Mouse (Mus musculus): ENCODE measurements around the gene Cyp4a31. TPM values are rescaled to one million over a fixed set of nuclear protein-coding genes. Genes with fewer than 3 reads are reported as not detected.
A peak's percentile ranks its signal among the peaks of the same experiment; 100 is the strongest.
"Not testable (repeated sequence)": the region's sequence is repeated elsewhere in the genome, so short reads cannot be mapped to it uniquely, and the experiment has no call there.

The Cyp4a31 gene
- polyA plus RNA-seq (2015; fragmentation: Nextera tagmentation; extraction: Ambion mirVana): not detected in 2 replicates

- Histone ChIP-seq H3K27ac (ENCODE audit: low read length) (no peak within 1 kb of the TSS), H3K27me3 (ENCODE audit: control insufficient read depth, insufficient read depth, low read length) (no peaks in the 10 kb centered on the region), H3K9me3 (replicated peaks; ENCODE audit: control insufficient read depth, low read length) (no peaks in the 10 kb centered on the region), H3K4me1 (ENCODE audit: control insufficient read depth, insufficient read depth, low read length) (no peaks in the 10 kb centered on the region), H3K4me2 (ENCODE audit: low read depth, low read length) (no peak within 1 kb of the TSS), H3K9ac (ENCODE audit: low read length) (no peak within 1 kb of the TSS), H3K36me3 (ENCODE audit: control insufficient read depth, insufficient read depth) (no peaks in the 10 kb centered on the region), H3K4me3 (ENCODE audit: low read length) (no peak within 1 kb of the TSS)
- 71% methylated on average over 3 of the region's 3 CpGs for WGBS
- no peak for ATAC-seq (replicated peaks; ENCODE audit: extremely low read depth, insufficient read depth, low FRiP score)
Measured at GRCm38 (mm10) chr4:115563401-115563800, at the start of gene Cyp4a31. Gene Cyp4a31, plus strand, starts transcription at chr4:115563649.

- H3K27ac ChIP-seq (ENCODE audit: low read length); ATAC-seq (replicated peaks; ENCODE audit: extremely low read depth, insufficient read depth, low FRiP score); H3K4me3 ChIP-seq (ENCODE audit: low read length); H3K9ac ChIP-seq (ENCODE audit: low read length); H3K9me3 ChIP-seq (replicated peaks; ENCODE audit: control insufficient read depth, low read length); H3K27me3 ChIP-seq (ENCODE audit: control insufficient read depth, insufficient read depth, low read length); H3K36me3 ChIP-seq (ENCODE audit: control insufficient read depth, insufficient read depth); H3K4me1 ChIP-seq (ENCODE audit: control insufficient read depth, insufficient read depth, low read length); H3K4me2 ChIP-seq (ENCODE audit: low read depth, low read length): not testable (repeated sequence)
Measured at GRCm38 (mm10) chr4:115513964-115514363, 49.5 kb upstream of the Cyp4a31 start.

GRCm38 (mm10) chr4:115518000-115518399 is 45.4 kb upstream of the Cyp4a31 start, which contains the start of gene Cyp4a10:
Gene Cyp4a10, plus strand, starts transcription at chr4:115518264.
- not testable (repeated sequence) for H3K4me3 ChIP-seq (ENCODE audit: low read length); ATAC-seq (replicated peaks; ENCODE audit: extremely low read depth, insufficient read depth, low FRiP score); H3K9me3 ChIP-seq (replicated peaks; ENCODE audit: control insufficient read depth, low read length); H3K4me1 ChIP-seq (ENCODE audit: control insufficient read depth, insufficient read depth, low read length); H3K27me3 ChIP-seq (ENCODE audit: control insufficient read depth, insufficient read depth, low read length); H3K4me2 ChIP-seq (ENCODE audit: low read depth, low read length); H3K9ac ChIP-seq (ENCODE audit: low read length); H3K27ac ChIP-seq (ENCODE audit: low read length); H3K36me3 ChIP-seq (ENCODE audit: control insufficient read depth, insufficient read depth)
- 73% methylated on average over 5 of the region's 5 CpGs for WGBS

GRCm38 (mm10) chr4:115519444-115519843 is 44.0 kb upstream of the Cyp4a31 start:
- Histone ChIP-seq H3K27ac (ENCODE audit: low read length) (no peak overlapping the region), H3K4me2 (ENCODE audit: low read depth, low read length) (no peak overlapping the region), H3K9ac (ENCODE audit: low read length) (no peak overlapping the region), H3K4me1 (ENCODE audit: control insufficient read depth, insufficient read depth, low read length) (no peaks in the 10 kb centered on the region), H3K9me3 (replicated peaks; ENCODE audit: control insufficient read depth, low read length) (no peaks in the 10 kb centered on the region), H3K27me3 (ENCODE audit: control insufficient read depth, insufficient read depth, low read length) (no peaks in the 10 kb centered on the region), H3K36me3 (ENCODE audit: control insufficient read depth, insufficient read depth) (no peaks in the 10 kb centered on the region), H3K4me3 (ENCODE audit: low read length) (no peak overlapping the region)
- WGBS: 55% methylated on average over 4 of the region's 4 CpGs
- no peak for ATAC-seq (replicated peaks; ENCODE audit: extremely low read depth, insufficient read depth, low FRiP score)

- no peak overlapping the region for H3K4me3 ChIP-seq (ENCODE audit: low read length)
- no peaks in the 10 kb centered on the region for H3K27me3 ChIP-seq (ENCODE audit: control insufficient read depth, insufficient read depth, low read length)
- WGBS: 83% methylated on average over 2 of the region's 2 CpGs
- no peaks in the 10 kb centered on the region for H3K9me3 ChIP-seq (replicated peaks; ENCODE audit: control insufficient read depth, low read length)
- H3K4me1 ChIP-seq (ENCODE audit: control insufficient read depth, insufficient read depth, low read length): no peaks in the 10 kb centered on the region
- ATAC-seq (replicated peaks; ENCODE audit: extremely low read depth, insufficient read depth, low FRiP score): no peak
- no peaks in the 10 kb centered on the region for H3K36me3 ChIP-seq (ENCODE audit: control insufficient read depth, insufficient read depth)
- no peak overlapping the region for H3K4me2 ChIP-seq (ENCODE audit: low read depth, low read length)
- H3K9ac ChIP-seq (ENCODE audit: low read length): no peak overlapping the region
- no peak overlapping the region for H3K27ac ChIP-seq (ENCODE audit: low read length)
Measured at GRCm38 (mm10) chr4:115521766-115522165, 41.7 kb upstream of the Cyp4a31 start.

GRCm38 (mm10) chr4:115545101-115545500 is 18.3 kb upstream of the Cyp4a31 start:
- Histone ChIP-seq H3K4me1 (ENCODE audit: control insufficient read depth, insufficient read depth, low read length) (no peaks in the 10 kb centered on the region), H3K36me3 (ENCODE audit: control insufficient read depth, insufficient read depth) (no peaks in the 10 kb centered on the region), H3K27me3 (ENCODE audit: control insufficient read depth, insufficient read depth, low read length) (no peaks in the 10 kb centered on the region), H3K4me3 (ENCODE audit: low read length) (no peak overlapping the region), H3K9ac (ENCODE audit: low read length) (no peak overlapping the region), H3K27ac (ENCODE audit: low read length) (no peak overlapping the region), H3K4me2 (ENCODE audit: low read depth, low read length) (no peak overlapping the region), H3K9me3 (replicated peaks; ENCODE audit: control insufficient read depth, low read length) (no peaks in the 10 kb centered on the region)
- ATAC-seq (replicated peaks; ENCODE audit: extremely low read depth, insufficient read depth, low FRiP score): no peak
- WGBS: 33% methylated on average over 1 of the region's 1 CpGs

GRCm38 (mm10) chr4:115546141-115546828 is 17.2 kb upstream of the Cyp4a31 start:
- peak; percentile 70 for ATAC-seq (replicated peaks; ENCODE audit: extremely low read depth, insufficient read depth, low FRiP score)
- peak overlapping the region; percentile 4; the same call in 1 of the 2 replicates for H3K27ac ChIP-seq (ENCODE audit: low read length)

GRCm38 (mm10) chr4:115552726-115553125 is 10.7 kb upstream of the Cyp4a31 start:
- no peaks in the 10 kb centered on the region for H3K9me3 ChIP-seq (replicated peaks; ENCODE audit: control insufficient read depth, low read length)
- 77% methylated on average over 3 of the region's 3 CpGs for WGBS
- no peak overlapping the region for H3K4me3 ChIP-seq (ENCODE audit: low read length)
- H3K9ac ChIP-seq (ENCODE audit: low read length): no peak overlapping the region
- no peak overlapping the region for H3K4me2 ChIP-seq (ENCODE audit: low read depth, low read length)
- no peak overlapping the region for H3K27ac ChIP-seq (ENCODE audit: low read length)
- H3K36me3 ChIP-seq (ENCODE audit: control insufficient read depth, insufficient read depth): no peaks in the 10 kb centered on the region
- H3K4me1 ChIP-seq (ENCODE audit: control insufficient read depth, insufficient read depth, low read length): no peaks in the 10 kb centered on the region
- no peaks in the 10 kb centered on the region for H3K27me3 ChIP-seq (ENCODE audit: control insufficient read depth, insufficient read depth, low read length)
- ATAC-seq (replicated peaks; ENCODE audit: extremely low read depth, insufficient read depth, low FRiP score): no peak

More at GRCm38 (mm10) chr4:115546141-115546828, 17.2 kb upstream of the Cyp4a31 start:
- H3K9me3 ChIP-seq (replicated peaks; ENCODE audit: control insufficient read depth, low read length): no peaks in the 10 kb centered on the region
- no peaks in the 10 kb centered on the region for H3K36me3 ChIP-seq (ENCODE audit: control insufficient read depth, insufficient read depth)
- H3K4me3 ChIP-seq (ENCODE audit: low read length): no peak overlapping the region
- no peaks in the 10 kb centered on the region for H3K27me3 ChIP-seq (ENCODE audit: control insufficient read depth, insufficient read depth, low read length)
- 34% methylated on average over 2 of the region's 2 CpGs for WGBS
- no peak overlapping the region for H3K4me2 ChIP-seq (ENCODE audit: low read depth, low read length)
- no peak overlapping the region for H3K9ac ChIP-seq (ENCODE audit: low read length)
- no peaks in the 10 kb centered on the region for H3K4me1 ChIP-seq (ENCODE audit: control insufficient read depth, insufficient read depth, low read length)

GRCm38 (mm10) chr4:115555513-115555912 is 7.9 kb upstream of the Cyp4a31 start:
- H3K9me3 ChIP-seq (replicated peaks; ENCODE audit: control insufficient read depth, low read length): no peaks in the 10 kb centered on the region
- no peaks in the 10 kb centered on the region for H3K36me3 ChIP-seq (ENCODE audit: control insufficient read depth, insufficient read depth)
- H3K4me1 ChIP-seq (ENCODE audit: control insufficient read depth, insufficient read depth, low read length): no peaks in the 10 kb centered on the region
- H3K9ac ChIP-seq (ENCODE audit: low read length): no peak overlapping the region
- ATAC-seq (replicated peaks; ENCODE audit: extremely low read depth, insufficient read depth, low FRiP score): no peak
- WGBS: 43% methylated on average over 2 of the region's 2 CpGs
- H3K27ac ChIP-seq (ENCODE audit: low read length): no peak overlapping the region
- no peaks in the 10 kb centered on the region for H3K27me3 ChIP-seq (ENCODE audit: control insufficient read depth, insufficient read depth, low read length)
- no peak overlapping the region for H3K4me2 ChIP-seq (ENCODE audit: low read depth, low read length)
- H3K4me3 ChIP-seq (ENCODE audit: low read length): no peak overlapping the region
